Mouse (Mus musculus): ENCODE data around the gene Id3.

- TF ChIP-seq CTCF (IDR thresholded peaks at IDR 0.05; ENCODE audit: control insufficient read depth, insufficient read depth, insufficient read length) (no peak), USF1 (IDR thresholded peaks at IDR 0.05; ENCODE audit: low read depth) (no peak), MAX (IDR thresholded peaks at IDR 0.05) (no peak), CEBPB (IDR thresholded peaks at IDR 0.05; ENCODE audit: low read depth) (peak; percentile 53)
Observed at GRCm38 (mm10) chr4:136179456-136179855, 36.2 kb downstream of the Id3 start.
